Mouse (Mus musculus): ENCODE data around the gene Glis2. TPM values are rescaled to one million over a fixed set of nuclear protein-coding genes. Genes with fewer than 3 reads are reported as not detected.

Glis2 gene
- total and polyA plus RNA-seq, 3 experiments = 0.62 to 5.0 TPM; not detected in 1

DNA sequence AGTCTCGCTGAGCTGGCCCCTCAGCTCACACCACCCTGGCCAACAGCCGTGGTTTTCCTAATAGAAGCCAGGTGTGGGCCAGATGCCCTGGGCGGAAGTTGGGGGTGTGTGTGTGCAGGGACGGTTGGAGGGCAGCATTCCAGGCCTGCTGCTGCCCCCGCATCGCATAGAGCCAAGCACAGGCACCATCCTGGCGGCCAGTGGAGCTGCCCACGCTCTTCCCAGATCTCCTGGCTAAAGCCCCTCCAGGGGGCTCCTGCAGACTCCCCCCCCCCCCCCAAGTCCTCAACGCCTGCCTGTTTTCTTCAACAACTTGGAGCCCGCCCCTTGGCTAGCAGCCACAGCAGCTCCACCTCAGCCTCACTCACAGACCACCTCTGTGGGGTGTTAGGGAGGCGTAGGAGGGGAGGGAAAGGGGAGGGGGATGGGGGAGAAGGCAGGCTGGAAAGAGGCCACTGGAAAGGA lies 64.3 kb downstream of the Glis2 start:
- Histone ChIP-seq H3K9ac (ENCODE audit: control insufficient read depth, low read depth, low read length, poor library complexity, severe bottlenecking) (no peak overlapping the region), H3K27ac (ENCODE audit: control insufficient read depth, low read depth, low read length) (no peak overlapping the region), H3K4me1 (ENCODE audit: control insufficient read depth in 1 of 2, insufficient read depth in 2 of 2, low read length in 2 of 2) (no peaks in the 10 kb centered on the region)

GRCm38 (mm10) chr16:4659326-4659725 lies 64.8 kb downstream of the Glis2 start:
- H3K27ac ChIP-seq (ENCODE audit: control insufficient read depth, low read depth, low read length) = no peak overlapping the region

More for the DNA sequence above, 64.3 kb downstream of the Glis2 start:
- peaks cover 0 to 2% of the 10 kb centered on the region in 2 experiments; a peak in 2 of 4 replicates for H3K36me3 ChIP-seq (ENCODE audit: control insufficient read depth in 1 of 2, insufficient read depth in 2 of 2, low read length in 2 of 2)
- no peaks in the 10 kb centered on the region for H3K79me2 ChIP-seq (ENCODE audit: control insufficient read depth, insufficient read depth, low read length, poor library complexity)
- no peaks in the 10 kb centered on the region for H3K27me3 ChIP-seq (ENCODE audit: control insufficient read depth in 1 of 2, insufficient read depth in 2 of 2, low read length in 2 of 2)
- no peak for DNase-seq (ENCODE audit: low read depth, low spot score)
- H3K9me3 ChIP-seq (replicated peaks; ENCODE audit: insufficient read depth, low read length) = no peaks in the 10 kb centered on the region
- H3K4me3 ChIP-seq (ENCODE audit: control insufficient read depth in 1 of 2, insufficient read depth in 1 of 2, low read depth in 2 of 2, low read length in 2 of 2) = no peak overlapping the region
- no peak for TF ChIP-seq RAD21 (IDR thresholded peaks at IDR 0.05; ENCODE audit: low read depth, low read length)
- no peak for TF ChIP-seq NRF1 (IDR thresholded peaks at IDR 0.05; ENCODE audit: insufficient read depth, low read depth, low read length, poor library complexity, severe bottlenecking)
- TF ChIP-seq ZMIZ1 (IDR thresholded peaks at IDR 0.05; ENCODE audit: low read depth, low read length) = no peak
- TF ChIP-seq UBTF (IDR thresholded peaks at IDR 0.05; ENCODE audit: borderline replicate concordance, insufficient read depth, low read depth, low read length) = no peak

GRCm38 (mm10) chr16:4661605-4662004 lies 67.1 kb downstream of the Glis2 start:
- no peaks in the 10 kb centered on the region for H3K27me3 ChIP-seq (ENCODE audit: control insufficient read depth in 1 of 2, insufficient read depth in 2 of 2, low read length in 2 of 2)
- H3K4me3 ChIP-seq (ENCODE audit: control insufficient read depth in 1 of 2, insufficient read depth in 1 of 2, low read depth in 2 of 2, low read length in 2 of 2) = no peak overlapping the region
- no peaks in the 10 kb centered on the region for H3K4me1 ChIP-seq (ENCODE audit: control insufficient read depth in 1 of 2, insufficient read depth in 2 of 2, low read length in 2 of 2)
- peaks cover 0 to 4% of the 10 kb centered on the region in 2 experiments; a peak in 2 of 4 replicates for H3K36me3 ChIP-seq (ENCODE audit: control insufficient read depth in 1 of 2, insufficient read depth in 2 of 2, low read length in 2 of 2)
- no peaks in the 10 kb centered on the region for H3K9me3 ChIP-seq (replicated peaks; ENCODE audit: insufficient read depth, low read length)
- no peak overlapping the region for H3K27ac ChIP-seq (ENCODE audit: control insufficient read depth, low read depth, low read length)
- H3K79me2 ChIP-seq (ENCODE audit: control insufficient read depth, insufficient read depth, low read length, poor library complexity) = no peaks in the 10 kb centered on the region
- no peak overlapping the region for H3K9ac ChIP-seq (ENCODE audit: control insufficient read depth, low read depth, low read length, poor library complexity, severe bottlenecking)
- no peak for TF ChIP-seq MYB (IDR thresholded peaks at IDR 0.05; ENCODE audit: low read depth, low read length)
- no peak for DNase-seq (ENCODE audit: low read depth, low spot score)

More at GRCm38 (mm10) chr16:4659326-4659725, 64.8 kb downstream of the Glis2 start:
- no peaks in the 10 kb centered on the region for H3K4me1 ChIP-seq (ENCODE audit: control insufficient read depth in 1 of 2, insufficient read depth in 2 of 2, low read length in 2 of 2)
- no peak overlapping the region for H3K4me3 ChIP-seq (ENCODE audit: control insufficient read depth in 1 of 2, insufficient read depth in 1 of 2, low read depth in 2 of 2, low read length in 2 of 2)
- TF ChIP-seq TAL1 (IDR thresholded peaks at IDR 0.05; ENCODE audit: low read length) = no peak
- TF ChIP-seq EP300 (IDR thresholded peaks at IDR 0.05; ENCODE audit: low read depth in 1 of 2, low read length in 2 of 2) = no peak
- TF ChIP-seq RAD21 (IDR thresholded peaks at IDR 0.05; ENCODE audit: low read depth, low read length) = no peak
- no peak for TF ChIP-seq MAZ (IDR thresholded peaks at IDR 0.05; ENCODE audit: low read depth, low read length)
- no peak for TF ChIP-seq MXI1 (IDR thresholded peaks at IDR 0.05; ENCODE audit: low read depth, low read length)
- TF ChIP-seq TBP (IDR thresholded peaks at IDR 0.05; ENCODE audit: low read depth, low read length) = no peak
- TF ChIP-seq SIN3A (IDR thresholded peaks at IDR 0.05; ENCODE audit: low read length) = no peak
- no peak for TF ChIP-seq KAT2A (conservative IDR thresholded peaks at IDR 0.05; ENCODE audit: low read depth, low read length)
- TF ChIP-seq GATA1 (IDR thresholded peaks at IDR 0.05; ENCODE audit: low read depth, low read length) = no peak
- TF ChIP-seq POLR2AphosphoS5 (IDR thresholded peaks at IDR 0.05; ENCODE audit: borderline replicate concordance, low read depth, low read length) = no peak
- H3K9ac ChIP-seq (ENCODE audit: control insufficient read depth, low read depth, low read length, poor library complexity, severe bottlenecking) = no peak overlapping the region
- peaks cover 0 to 2% of the 10 kb centered on the region in 2 experiments; a peak in 2 of 4 replicates for H3K36me3 ChIP-seq (ENCODE audit: control insufficient read depth in 1 of 2, insufficient read depth in 2 of 2, low read length in 2 of 2)
- no peak for DNase-seq (ENCODE audit: low read depth, low spot score)
- no peaks in the 10 kb centered on the region for H3K9me3 ChIP-seq (replicated peaks; ENCODE audit: insufficient read depth, low read length)
- H3K27me3 ChIP-seq (ENCODE audit: control insufficient read depth in 1 of 2, insufficient read depth in 2 of 2, low read length in 2 of 2) = no peaks in the 10 kb centered on the region
- H3K79me2 ChIP-seq (ENCODE audit: control insufficient read depth, insufficient read depth, low read length, poor library complexity) = no peaks in the 10 kb centered on the region

Measured in MEL (cell line).